Mouse (Mus musculus) embryonic stem cell, embryonic (primary cell): Measurements from ENCODE around the gene Adpgk.

Source experiments
- CTCF ChIA-PET, 4 experiments: fragments of 300-600 bp in 2 of 4; fragments of 350-600 bp in 2 of 4; sonication (Branson Sonifier 250); formaldehyde crosslinking; loops; one replicate each; lab custom pipeline; 2022; ENCODE audit warnings: inconsistent platforms in 2 of 4; lab: Charles Lee
- POLR2A ChIA-PET, 4 experiments: fragments of 300-600 bp in 2 of 4; fragments of 350-600 bp in 2 of 4; sonication (Branson Sonifier 250); formaldehyde crosslinking; loops; one replicate each; lab custom pipeline; 2022; ENCODE audit warnings: antibody characterized with exemption in 4 of 4, inconsistent platforms in 1 of 4; lab: Charles Lee

Adpgk gene

DNA sequence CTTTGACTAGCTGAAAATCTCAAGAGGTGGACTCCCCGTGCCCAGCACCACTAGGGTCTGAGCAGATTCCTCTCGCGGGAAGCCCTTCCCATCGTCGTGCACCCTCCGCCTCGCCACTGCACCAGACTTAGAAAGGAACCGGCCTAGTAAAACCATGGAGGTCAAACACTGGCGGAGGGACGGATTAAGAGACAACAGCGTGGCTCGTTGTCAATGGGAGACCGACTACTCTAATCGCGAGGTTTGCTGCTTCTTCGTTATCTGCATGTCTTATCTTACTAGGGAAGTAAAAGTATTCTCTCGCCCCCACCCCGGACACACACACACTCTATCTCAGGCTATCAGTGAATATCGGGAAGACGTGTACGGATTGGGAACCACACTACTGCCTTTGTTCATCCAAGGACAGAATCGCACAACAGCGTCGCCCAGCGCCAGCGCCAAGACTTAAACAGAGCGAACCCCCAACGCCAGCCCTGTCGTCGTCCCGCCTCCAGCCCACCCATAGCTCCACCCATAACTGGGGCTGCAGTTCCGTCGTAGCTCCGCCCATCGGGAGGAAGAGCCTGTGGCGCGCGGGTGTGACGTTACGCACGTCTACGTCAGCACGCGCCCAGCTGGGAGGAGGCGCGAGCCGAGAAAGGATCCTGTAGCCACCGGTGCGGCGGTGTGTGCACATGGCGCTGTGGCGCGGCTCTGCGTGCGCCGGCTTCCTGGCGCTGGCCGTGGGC, at the start of gene Adpgk:
TSS of gene Adpgk (plus strand) at position 602 of the 731 bp plus-strand sequence.
- POLR2A ChIA-PET = interaction anchor here (0.6 to 14.6 kb wide), 166 partner anchors 8 to 1019 kb away, joined by 3 to 378 read pairs (median 4); partner anchors contain the start of genes Bbs4 (in 3 of the 4), Celf6 (in 3 of the 4), Hexa (in 3 of the 4) and Pkm (in 3 of the 4)
- CTCF ChIA-PET = interaction anchor here (0.6 to 2.7 kb wide), 20 partner anchors 8 to 279 kb away, joined by 3 to 20 read pairs (median 4); no protein-coding TSS in a partner anchor

DNA sequence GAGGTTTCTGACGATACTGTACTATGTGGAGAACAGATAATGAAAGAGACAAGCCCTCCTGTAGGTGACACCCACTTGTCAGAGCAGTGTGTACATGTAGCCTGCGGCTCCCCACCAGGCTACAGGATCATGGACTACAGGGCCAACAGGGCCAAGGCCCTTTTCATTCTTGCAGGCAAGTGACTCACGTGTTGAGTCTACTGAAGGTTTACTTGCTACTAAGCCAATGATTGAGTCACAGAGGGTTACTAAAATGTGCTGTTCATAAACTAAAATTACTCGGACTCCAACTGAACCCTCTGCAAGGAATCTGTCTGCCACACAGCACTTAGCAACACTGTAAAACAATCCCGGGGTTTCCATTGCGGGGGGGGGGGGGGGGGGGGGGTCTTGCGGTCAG, 46.2 kb upstream of the Adpgk start:
- POLR2A ChIA-PET = interaction anchor here in 3 of 4 experiments (0.6 to 1.8 kb wide), 6 partner anchors 10 to 424 kb away, joined by 3 to 13 read pairs (median 4); no protein-coding TSS in a partner anchor

DNA sequence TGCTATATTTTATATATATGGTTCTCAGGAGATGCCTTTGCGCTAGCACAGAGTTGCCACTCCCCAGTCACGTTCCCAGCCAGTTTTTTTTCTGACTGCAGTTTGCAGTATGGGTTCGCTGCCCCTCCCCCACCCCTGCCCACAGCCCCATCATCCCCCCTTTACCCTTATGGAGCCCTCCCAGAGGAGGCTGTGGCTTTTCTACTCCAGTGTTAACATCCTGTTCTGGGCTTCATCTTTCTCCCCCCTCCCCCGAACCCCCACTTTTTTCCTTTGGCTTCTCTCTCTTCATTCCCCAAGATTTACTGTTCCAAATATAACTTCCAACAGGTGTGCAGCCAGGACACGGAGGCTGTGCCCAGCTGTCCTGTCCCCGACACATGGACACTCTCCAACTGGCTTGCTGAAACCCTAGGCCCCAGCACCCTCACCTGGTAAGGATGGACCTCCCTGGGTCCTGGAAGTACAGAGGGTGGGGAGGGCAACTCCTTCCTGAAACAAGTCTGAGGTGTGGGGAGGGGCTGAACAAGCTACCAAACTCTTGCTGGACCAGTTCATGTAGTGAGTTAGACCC, 44.8 kb upstream of the Adpgk start:
- CTCF ChIA-PET = interaction anchor here in 1 of 4 experiments (0.7 kb wide), 2 partner anchors 24 to 35 kb away, joined by 4 to 5 read pairs; no protein-coding TSS in a partner anchor
- POLR2A ChIA-PET = interaction anchor here in 1 of 4 experiments (0.6 to 1.8 kb wide), 2 partner anchors 8 to 27 kb away, joined by 8 to 13 read pairs; no protein-coding TSS in a partner anchor

More for the DNA sequence above, 46.2 kb upstream of the Adpgk start:
- CTCF ChIA-PET = interaction anchor here in 2 of 4 experiments (0.6 to 1.4 kb wide), 4 partner anchors 17 to 997 kb away, joined by 4 to 6 read pairs (median 5); no protein-coding TSS in a partner anchor

DNA sequence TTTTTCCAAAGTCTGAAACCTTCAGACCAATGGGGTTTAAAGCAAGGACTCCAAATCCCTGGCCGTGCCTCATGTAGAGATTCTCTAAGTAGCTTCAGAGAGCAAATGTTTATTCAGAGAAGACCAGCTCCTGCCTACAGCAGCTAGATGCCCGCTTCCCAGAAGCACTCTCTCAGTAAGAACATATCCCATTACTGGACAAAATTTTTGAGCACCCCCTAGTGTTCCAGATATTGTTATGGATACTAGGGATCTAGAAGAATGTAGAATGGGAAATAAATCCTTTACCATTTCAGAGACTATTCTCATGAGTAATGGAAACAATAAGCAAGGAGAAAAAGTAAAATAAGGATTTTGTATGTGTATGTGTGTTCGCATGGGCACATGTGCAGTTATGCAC, 42.0 kb upstream of the Adpgk start:
- ChIA-PET POLR2A (interaction anchor here in 2 of 4 experiments (0.6 to 1.1 kb wide), 3 partner anchors 11 to 59 kb away, joined by 3 read pairs; no protein-coding TSS in a partner anchor), CTCF (interaction anchor here in 2 of 4 experiments (1.1 to 1.7 kb wide), 4 partner anchors 11 to 236 kb away, joined by 3 to 7 read pairs (median 5); no protein-coding TSS in a partner anchor)

- ChIA-PET POLR2A (interaction anchor here in 2 of 4 experiments (0.6 to 0.8 kb wide), 3 partner anchors 11 to 152 kb away, joined by 3 read pairs; no protein-coding TSS in a partner anchor), CTCF (interaction anchor here in 3 of 4 experiments (0.6 to 1.7 kb wide), 8 partner anchors 9 to 237 kb away, joined by 3 to 9 read pairs (median 4); no protein-coding TSS in a partner anchor)
These were observed 41.1 kb upstream of the Adpgk start for GRCm38 (mm10) chr9:59250272-59250671.

GRCm38 (mm10) chr9:59254716-59255421, 36.5 kb upstream of the Adpgk start:
- POLR2A ChIA-PET = interaction anchor here in 2 of 4 experiments (0.6 to 3.2 kb wide), 14 partner anchors 9 to 381 kb away, joined by 3 to 13 read pairs (median 4); partner anchors contain the start of genes Adpgk (in 2 of the 2) and Bbs4 (in 1 of the 2)
- CTCF ChIA-PET = interaction anchor here in 2 of 4 experiments (0.6 to 3.3 kb wide), 7 partner anchors 11 to 149 kb away, joined by 3 to 18 read pairs (median 4); no protein-coding TSS in a partner anchor

- ChIA-PET CTCF (interaction anchor here in 2 of 4 experiments (0.6 to 2.3 kb wide), 7 partner anchors 10 to 1269 kb away, joined by 3 to 11 read pairs (median 4); no protein-coding TSS in a partner anchor), POLR2A (interaction anchor here (0.7 to 5.2 kb wide), 12 partner anchors 11 to 487 kb away, joined by 3 to 26 read pairs (median 3); partner anchors contain the start of genes Adpgk (in 3 of the 4) and Bbs4 (in 1 of the 4))
These were observed 31.4 kb upstream of the Adpgk start for GRCm38 (mm10) chr9:59259806-59260454.

GRCm38 (mm10) chr9:59266332-59266731, 25.0 kb upstream of the Adpgk start:
- ChIA-PET CTCF (interaction anchor here (0.5 to 2.1 kb wide), 53 partner anchors 9 to 1062 kb away, joined by 3 to 18 read pairs (median 4); partner anchors contain the start of genes Adpgk (in 2 of the 4), Bbs4 (in 1 of the 4), Islr (in 1 of the 4) and Islr2 (in 1 of the 4)), POLR2A (interaction anchor here in 3 of 4 experiments (0.7 to 3.5 kb wide), 24 partner anchors 8 to 1760 kb away, joined by 3 to 25 read pairs (median 4); partner anchors contain the start of genes Adpgk (in 2 of the 3), Bbs4 (in 1 of the 3) and Pkm (in 1 of the 3))

GRCm38 (mm10) chr9:59269728-59270127, 21.6 kb upstream of the Adpgk start:
- CTCF ChIA-PET = interaction anchor here (0.5 to 2.6 kb wide), 20 partner anchors 9 to 1475 kb away, joined by 3 to 24 read pairs (median 3); partner anchors contain the start of genes Adpgk (in 3 of the 4) and Bbs4 (in 1 of the 4)
- POLR2A ChIA-PET = interaction anchor here in 3 of 4 experiments (0.5 to 15.8 kb wide), 12 partner anchors 9 to 814 kb away, joined by 3 to 378 read pairs (median 4); partner anchors contain the start of genes Adpgk (in 3 of the 3) and Bbs4 (in 1 of the 3)

- CTCF ChIA-PET = interaction anchor here in 2 of 4 experiments (0.5 to 1.8 kb wide), 10 partner anchors 9 to 692 kb away, joined by 3 to 14 read pairs (median 4); partner anchors contain the start of genes Adpgk (in 1 of the 2) and Nptn (in 1 of the 2)
These were observed 20.3 kb upstream of the Adpgk start for GRCm38 (mm10) chr9:59271081-59271480.

DNA sequence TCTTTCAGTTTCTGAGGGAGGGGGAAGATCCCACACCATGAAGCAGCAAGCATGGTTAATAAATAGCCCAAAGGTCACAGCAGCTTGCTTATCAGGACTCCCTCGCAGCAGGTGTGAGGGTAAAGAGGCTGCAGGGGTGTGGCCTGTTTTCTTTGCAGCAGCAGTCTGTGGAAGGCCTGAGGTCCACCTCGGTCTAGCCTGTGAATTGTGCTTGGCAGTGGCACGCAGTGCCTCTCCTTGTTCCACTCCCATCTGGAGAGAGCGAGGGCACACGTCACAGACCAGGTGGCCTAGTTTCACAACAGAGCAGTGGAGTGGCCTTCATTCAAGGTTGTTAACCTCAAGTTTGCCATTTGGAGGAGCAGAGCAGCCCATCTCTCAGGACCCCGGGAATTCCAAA, 19.6 kb upstream of the Adpgk start:
- POLR2A ChIA-PET = interaction anchor here in 3 of 4 experiments (0.7 to 15.8 kb wide), 21 partner anchors 10 to 997 kb away, joined by 3 to 378 read pairs (median 5); partner anchors contain the start of genes Adpgk (in 3 of the 3), Nptn (in 1 of the 3) and Pkm (in 1 of the 3)
- CTCF ChIA-PET = interaction anchor here in 2 of 4 experiments (0.6 to 1.8 kb wide), 8 partner anchors 9 to 816 kb away, joined by 3 to 14 read pairs (median 4); partner anchors contain the start of gene Adpgk (in 1 of the 2)

More at GRCm38 (mm10) chr9:59271081-59271480, 20.3 kb upstream of the Adpgk start:
- POLR2A ChIA-PET = interaction anchor here (0.7 to 15.8 kb wide), 24 partner anchors 10 to 996 kb away, joined by 3 to 378 read pairs (median 4); partner anchors contain the start of genes Adpgk (in 4 of the 4), Pkm (in 2 of the 4) and Nptn (in 1 of the 4)

GRCm38 (mm10) chr9:59273199-59273598, 18.2 kb upstream of the Adpgk start:
- CTCF ChIA-PET = interaction anchor here (0.6 to 2.4 kb wide), 18 partner anchors 9 to 1540 kb away, joined by 3 to 20 read pairs (median 4); partner anchors contain the start of gene Adpgk (in 1 of the 4)
- POLR2A ChIA-PET = interaction anchor here in 3 of 4 experiments (0.6 to 15.8 kb wide), 15 partner anchors 8 to 752 kb away, joined by 3 to 378 read pairs (median 5); partner anchors contain the start of genes Adpgk (in 3 of the 3), Hexa (in 1 of the 3), Nptn (in 1 of the 3) and Tmem202 (in 1 of the 3)

- POLR2A ChIA-PET = interaction anchor here (0.6 to 15.8 kb wide), 31 partner anchors 9 to 1422 kb away, joined by 3 to 378 read pairs (median 4); partner anchors contain the start of genes Adpgk (in 3 of the 4), Gramd2 (in 1 of the 4), Neo1 (in 1 of the 4) and Pkm (in 1 of the 4)
- CTCF ChIA-PET = interaction anchor here (0.6 to 2.4 kb wide), 12 partner anchors 8 to 1728 kb away, joined by 3 to 11 read pairs (median 3); no protein-coding TSS in a partner anchor
These were observed 16.4 kb upstream of the Adpgk start for GRCm38 (mm10) chr9:59274846-59275455.

- ChIA-PET CTCF (interaction anchor here in 3 of 4 experiments (0.6 to 1.4 kb wide), 6 partner anchors 12 to 13 kb away, joined by 3 to 5 read pairs (median 4); partner anchors contain the start of gene Adpgk (in 2 of the 3)), POLR2A (interaction anchor here in 3 of 4 experiments (0.6 to 15.8 kb wide), 6 partner anchors 12 to 357 kb away, joined by 3 to 378 read pairs (median 18); partner anchors contain the start of gene Adpgk (in 3 of the 3))
These were observed 13.2 kb upstream of the Adpgk start for GRCm38 (mm10) chr9:59278199-59278598.
